Mouse (Mus musculus): ENCODE data around the gene Reps1.

DNA sequence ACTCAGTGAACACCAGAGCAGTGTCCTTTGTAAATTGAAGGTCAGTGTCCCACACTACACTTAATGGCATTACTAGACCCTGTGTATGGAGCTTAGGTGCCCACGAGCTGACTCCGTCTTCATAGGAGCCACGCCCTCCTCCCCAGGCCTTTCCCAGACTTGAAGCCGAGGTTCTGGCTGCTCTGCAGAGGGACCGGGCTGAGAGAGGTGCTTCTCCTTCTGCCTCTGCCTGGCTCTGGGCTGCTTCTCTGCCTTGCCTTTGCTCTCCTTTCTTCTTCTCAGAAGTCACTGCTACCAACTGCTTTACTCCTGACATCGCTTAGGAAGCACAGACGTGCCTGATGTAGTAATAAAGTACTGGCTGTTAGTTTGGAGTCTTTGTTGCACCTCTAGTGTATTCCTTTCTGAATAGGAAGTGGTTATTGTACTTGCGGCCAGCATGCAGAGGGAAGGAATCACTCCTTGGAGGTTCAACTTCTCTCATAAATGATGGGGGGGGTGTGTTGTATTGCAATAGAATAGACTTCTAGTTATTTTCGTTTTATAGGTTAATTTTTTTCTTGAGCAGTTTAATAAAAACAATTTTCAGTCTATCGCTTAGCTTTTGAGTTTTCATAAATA is 57.9 kb downstream of the Reps1 start:
- TF ChIP-seq CTCF (IDR thresholded peaks at IDR 0.05; ENCODE audit: low read depth, low read length) (no peak), EP300 (IDR thresholded peaks at IDR 0.05; ENCODE audit: insufficient read depth, low read depth, low read length) (no peak)

Measured in ES-Bruce4 (cell line).